Mouse (Mus musculus): ENCODE results near the gene Lmbrd2. TPM values are rescaled to one million over a fixed set of nuclear protein-coding genes. Genes with fewer than 3 reads are reported as not detected.
A peak's percentile ranks its signal among the peaks of the same experiment; 100 is the strongest.

Lmbrd2 gene
- polyA plus RNA-seq (2016; fragmentation: Nextera tagmentation; extraction: Ambion mirVana), result 3.0 and 3.4 TPM in 2 replicates

DNA sequence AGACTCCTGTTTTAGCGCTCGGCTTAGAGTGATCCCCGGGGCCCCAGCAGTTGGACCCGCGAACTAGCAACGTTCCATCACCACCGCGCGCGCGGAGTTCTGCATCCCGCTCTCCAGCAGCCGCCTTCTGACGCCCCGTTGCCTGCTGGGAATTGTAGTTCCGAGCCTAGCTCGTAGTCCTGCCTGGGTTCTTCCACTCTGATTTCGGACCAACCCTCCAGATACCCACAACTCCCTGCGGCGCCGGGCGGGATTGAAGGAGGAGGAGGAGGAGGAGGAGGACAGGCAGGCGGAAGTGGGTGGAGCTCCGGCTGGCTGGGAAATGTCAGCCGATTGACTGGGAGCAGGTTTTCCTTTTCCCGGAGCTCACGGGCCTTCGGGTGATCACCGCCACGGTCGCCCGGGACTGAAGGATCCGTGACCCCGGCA, at the start of gene Lmbrd2:
Gene Lmbrd2 (plus strand): TSS at position 299 of the 429 bp plus-strand sequence.
- peak within 1 kb of the TSS; percentile 91 for H3K4me3 ChIP-seq
- peaks cover 16% of the 10 kb centered on the region for H3K4me1 ChIP-seq
- peak; percentile 99 for ATAC-seq (ENCODE audit: low FRiP score)
- H3K27ac ChIP-seq, result peak within 1 kb of the TSS; percentile 85
- WGBS, result under 1% methylated on average over 34 of the region's 34 CpGs
- peak within 1 kb of the TSS; percentile 82 for H3K9ac ChIP-seq
- H3K27me3 ChIP-seq, result no peaks in the 10 kb centered on the region
- peaks cover 24% of the 10 kb centered on the region for H3K36me3 ChIP-seq
- peak within 1 kb of the TSS; percentile 82 for H3K4me2 ChIP-seq (replicated peaks)
- H3K9me3 ChIP-seq (replicated peaks), result no peaks in the 10 kb centered on the region

GRCm38 (mm10) chr15:9090662-9091061, 49.7 kb upstream of the Lmbrd2 start:
- Histone ChIP-seq H3K4me3 (no peak overlapping the region), H3K9ac (no peak overlapping the region), H3K36me3 (peaks cover 16% of the 10 kb centered on the region), H3K4me2 (replicated peaks) (no peak overlapping the region), H3K27ac (no peak overlapping the region), H3K4me1 (peaks cover 11% of the 10 kb centered on the region), H3K9me3 (replicated peaks) (no peaks in the 10 kb centered on the region), H3K27me3 (no peaks in the 10 kb centered on the region)
- 98% methylated on average over 5 of the region's 5 CpGs for WGBS
- ATAC-seq (ENCODE audit: low FRiP score), result no peak

DNA sequence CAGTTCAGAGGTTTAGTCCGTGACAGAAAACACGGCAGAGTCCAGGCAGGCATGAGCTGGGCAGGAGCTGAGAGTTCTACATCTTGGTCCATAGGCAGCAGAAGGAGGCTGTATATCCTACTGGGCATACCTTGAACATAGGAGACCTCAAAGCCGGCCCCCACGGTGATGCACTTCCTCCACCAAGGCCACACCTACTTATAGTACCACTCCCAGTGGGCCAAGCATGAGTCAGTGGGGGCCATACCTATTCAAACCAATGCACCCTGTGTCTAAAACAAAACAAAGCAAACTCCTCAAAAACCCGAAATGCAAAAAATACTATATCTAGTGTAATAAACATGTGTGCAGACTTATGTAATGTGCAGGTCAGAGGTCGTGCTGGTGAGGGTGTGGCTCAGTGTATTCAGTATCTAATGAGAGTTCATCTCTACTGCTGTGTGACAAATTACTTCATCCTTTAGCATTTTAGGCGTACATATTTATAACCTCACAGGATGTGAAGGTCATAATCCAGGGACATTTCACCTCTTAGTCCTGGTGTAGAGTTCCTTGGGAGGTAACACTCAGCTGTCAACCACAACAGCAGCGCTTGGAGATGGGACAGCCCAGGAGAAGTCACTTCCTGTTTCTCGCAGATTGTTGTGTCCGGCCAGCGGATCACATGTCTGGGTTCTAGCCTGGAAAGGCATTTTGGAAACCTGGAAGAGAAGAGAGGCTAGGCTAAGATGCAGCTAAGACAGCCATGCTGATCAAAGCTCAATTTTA, 46.6 kb upstream of the Lmbrd2 start:
- Histone ChIP-seq H3K9ac (no peak overlapping the region), H3K4me3 (no peak overlapping the region), H3K4me2 (replicated peaks) (peak overlapping the region; percentile 29; the same call in 1 of the 2 replicates), H3K27ac (peak overlapping the region; percentile 30; the same call in 1 of the 2 replicates), H3K36me3 (peaks cover 20% of the 10 kb centered on the region), H3K27me3 (no peaks in the 10 kb centered on the region), H3K9me3 (replicated peaks) (no peaks in the 10 kb centered on the region), H3K4me1 (peaks cover 9% of the 10 kb centered on the region)
- WGBS, result 75% methylated on average over 11 of the region's 11 CpGs
- ATAC-seq (ENCODE audit: low FRiP score), result peak; percentile 41; the same call in 1 of the 2 replicates

- peak; percentile 94 for ATAC-seq (ENCODE audit: low FRiP score)
- no peaks in the 10 kb centered on the region for H3K9me3 ChIP-seq (replicated peaks)
- no peak overlapping the region for H3K4me3 ChIP-seq
- peaks cover 20% of the 10 kb centered on the region for H3K36me3 ChIP-seq
- H3K27me3 ChIP-seq, result no peaks in the 10 kb centered on the region
- H3K9ac ChIP-seq, result no peak overlapping the region
- H3K4me2 ChIP-seq (replicated peaks), result peak overlapping the region; percentile 29
- 18% methylated on average over 13 of the region's 13 CpGs for WGBS
- H3K4me1 ChIP-seq, result peaks cover 9% of the 10 kb centered on the region
- 0 out of 2 replicates have a peak overlapping the region, but pooled peaks have one; percentile 17 for H3K27ac ChIP-seq
These were observed 46.0 kb upstream of the Lmbrd2 start for GRCm38 (mm10) chr15:9094366-9094750.

DNA sequence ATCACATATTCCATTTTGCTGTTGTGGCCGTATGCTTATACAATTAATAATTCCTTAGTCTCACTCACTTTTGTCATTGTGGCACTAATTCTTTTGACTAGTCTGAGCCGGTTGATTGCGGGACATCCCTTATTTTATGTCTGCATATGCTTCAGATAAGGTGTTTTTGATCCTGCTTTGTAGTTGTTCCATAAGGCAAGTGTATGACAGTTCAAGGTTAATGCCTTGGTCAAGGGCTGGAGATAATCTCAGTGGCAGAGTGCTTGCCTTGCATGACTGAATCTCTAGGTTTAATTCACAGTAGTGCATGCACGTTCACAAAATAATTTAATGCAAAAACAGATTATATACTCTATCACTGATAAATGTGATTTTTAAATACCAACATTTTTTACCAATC, 43.5 kb upstream of the Lmbrd2 start:
- ATAC-seq (ENCODE audit: low FRiP score), result no peak
- Histone ChIP-seq H3K27ac (no peak overlapping the region), H3K36me3 (peaks cover 38% of the 10 kb centered on the region), H3K4me1 (peaks cover 9% of the 10 kb centered on the region), H3K4me3 (no peak overlapping the region), H3K9me3 (replicated peaks) (no peaks in the 10 kb centered on the region), H3K27me3 (no peaks in the 10 kb centered on the region), H3K9ac (no peak overlapping the region), H3K4me2 (replicated peaks) (no peak overlapping the region)
- 95% methylated on average over 4 of the region's 4 CpGs for WGBS

GRCm38 (mm10) chr15:9100446-9101077, 39.8 kb upstream of the Lmbrd2 start:
- Histone ChIP-seq H3K27ac (no peak overlapping the region; the same call in 1 of the 2 replicates), H3K4me1 (no peaks in the 10 kb centered on the region), H3K36me3 (peaks cover 41% of the 10 kb centered on the region), H3K9me3 (replicated peaks) (no peaks in the 10 kb centered on the region), H3K9ac (no peak overlapping the region), H3K27me3 (no peaks in the 10 kb centered on the region), H3K4me3 (no peak overlapping the region), H3K4me2 (replicated peaks) (no peak overlapping the region)
- WGBS, result 84% methylated on average over 10 of the region's 10 CpGs
- ATAC-seq (ENCODE audit: low FRiP score), result no peak

DNA sequence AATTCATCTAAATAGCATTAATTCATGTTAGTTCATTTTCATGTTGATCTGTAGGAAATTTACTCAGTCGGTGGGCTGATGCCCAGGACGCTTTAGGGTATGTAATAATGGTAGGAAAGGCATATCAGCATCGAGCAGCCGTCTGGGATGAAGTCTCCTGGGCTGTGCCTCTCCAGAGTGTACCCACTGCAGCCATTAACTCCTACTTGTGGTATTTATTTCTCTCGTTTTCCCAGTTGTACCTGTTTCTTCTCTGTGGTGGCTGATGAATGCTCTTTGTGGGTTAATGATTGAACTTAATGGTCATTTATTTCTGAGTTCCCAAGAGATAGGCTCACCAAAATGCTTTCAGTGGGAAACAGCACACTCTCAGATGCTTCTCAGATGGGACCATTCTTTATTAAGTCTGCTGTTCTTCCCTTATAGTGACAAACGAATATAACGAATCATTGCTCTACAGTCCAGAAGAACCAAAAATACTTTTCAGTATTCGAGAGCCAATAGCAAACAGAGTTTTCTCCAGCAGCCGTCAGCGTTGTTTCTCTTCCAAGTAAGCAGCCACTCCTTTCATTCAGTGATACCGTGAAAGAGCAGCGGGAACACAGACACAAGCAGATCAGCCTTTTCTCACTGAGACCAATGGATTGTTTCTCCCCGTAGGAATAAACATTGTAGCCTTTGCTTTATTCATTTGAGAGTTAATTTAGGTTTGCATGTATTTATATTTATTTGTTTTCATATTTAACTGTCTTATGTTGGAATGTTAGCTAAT, 33.9 kb upstream of the Lmbrd2 start:
- Histone ChIP-seq H3K27ac (no peak overlapping the region), H3K9me3 (replicated peaks) (no peaks in the 10 kb centered on the region), H3K4me1 (no peaks in the 10 kb centered on the region), H3K9ac (no peak overlapping the region), H3K36me3 (peaks cover 41% of the 10 kb centered on the region), H3K4me3 (no peak overlapping the region), H3K4me2 (replicated peaks) (no peak overlapping the region), H3K27me3 (no peaks in the 10 kb centered on the region)
- WGBS, result 86% methylated on average over 13 of the region's 13 CpGs
- ATAC-seq (ENCODE audit: low FRiP score), result no peak

DNA sequence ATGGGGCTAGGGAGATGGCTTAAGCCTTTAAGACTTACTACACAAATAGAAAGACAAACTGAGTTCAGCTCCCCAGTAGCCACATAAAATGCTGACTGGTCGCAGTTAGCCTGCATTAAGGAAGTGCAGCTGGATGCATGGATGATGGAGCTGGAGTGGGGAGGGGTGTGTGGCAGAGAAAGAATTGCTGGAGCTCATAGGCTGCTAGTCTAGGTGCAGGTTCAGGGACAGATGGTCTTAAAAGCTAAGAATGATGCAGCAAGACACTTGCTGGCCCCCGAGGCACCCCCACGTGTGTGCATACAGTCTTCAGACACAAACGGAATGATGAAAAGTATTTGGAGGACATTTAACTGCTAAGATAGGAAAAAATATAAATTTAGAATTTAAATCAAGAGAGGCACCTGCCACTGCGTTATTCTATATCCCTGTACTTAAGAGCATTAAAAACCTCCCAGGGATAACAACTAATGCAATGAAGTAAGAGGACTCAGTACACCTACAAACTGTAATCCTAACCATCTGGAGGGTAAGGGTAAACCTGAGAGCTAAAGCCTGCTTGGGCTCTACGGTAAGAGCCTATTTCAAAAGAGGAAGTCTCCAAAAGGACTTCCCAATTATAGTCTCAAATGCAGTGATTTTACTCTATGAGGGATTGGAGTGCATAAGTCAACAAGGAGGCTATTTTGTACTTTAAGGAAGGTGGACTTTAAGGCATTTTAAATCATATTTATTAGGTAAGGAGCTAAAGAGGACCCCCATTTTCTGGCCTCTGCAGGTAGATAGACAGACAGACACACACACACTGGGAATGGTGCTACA, 29.6 kb upstream of the Lmbrd2 start:
- no peak overlapping the region for H3K27ac ChIP-seq
- H3K4me1 ChIP-seq, result no peaks in the 10 kb centered on the region
- 91% methylated on average over 6 of the region's 6 CpGs for WGBS
- H3K9ac ChIP-seq, result no peak overlapping the region
- no peaks in the 10 kb centered on the region for H3K9me3 ChIP-seq (replicated peaks)
- H3K4me2 ChIP-seq (replicated peaks), result no peak overlapping the region
- H3K36me3 ChIP-seq, result peaks cover 57% of the 10 kb centered on the region
- no peak overlapping the region for H3K4me3 ChIP-seq
- no peak for ATAC-seq (ENCODE audit: low FRiP score)
- no peaks in the 10 kb centered on the region for H3K27me3 ChIP-seq

GRCm38 (mm10) chr15:9111648-9112047, 28.7 kb upstream of the Lmbrd2 start:
- Histone ChIP-seq H3K4me2 (replicated peaks) (no peak overlapping the region), H3K27me3 (no peaks in the 10 kb centered on the region), H3K4me1 (no peaks in the 10 kb centered on the region), H3K27ac (no peak overlapping the region), H3K9me3 (replicated peaks) (no peaks in the 10 kb centered on the region), H3K4me3 (no peak overlapping the region), H3K36me3 (peaks cover 59% of the 10 kb centered on the region), H3K9ac (no peak overlapping the region)
- no peak for ATAC-seq (ENCODE audit: low FRiP score)
- 75% methylated on average over 3 of the region's 3 CpGs for WGBS

GRCm38 (mm10) chr15:9113556-9113955, 26.8 kb upstream of the Lmbrd2 start:
- ATAC-seq (ENCODE audit: low FRiP score), result no peak
- Histone ChIP-seq H3K4me1 (no peaks in the 10 kb centered on the region), H3K27me3 (no peaks in the 10 kb centered on the region), H3K4me3 (no peak overlapping the region), H3K9ac (no peak overlapping the region), H3K27ac (no peak overlapping the region), H3K36me3 (peaks cover 65% of the 10 kb centered on the region), H3K9me3 (replicated peaks) (no peaks in the 10 kb centered on the region), H3K4me2 (replicated peaks) (no peak overlapping the region)
- WGBS, result 84% methylated on average over 9 of the region's 9 CpGs

GRCm38 (mm10) chr15:9114131-9114530, 26.2 kb upstream of the Lmbrd2 start:
- no peaks in the 10 kb centered on the region for H3K27me3 ChIP-seq
- ATAC-seq (ENCODE audit: low FRiP score), result no peak
- WGBS, result 76% methylated on average over 4 of the region's 4 CpGs
- no peaks in the 10 kb centered on the region for H3K9me3 ChIP-seq (replicated peaks)
- no peak overlapping the region for H3K9ac ChIP-seq
- H3K27ac ChIP-seq, result no peak overlapping the region
- H3K4me3 ChIP-seq, result no peak overlapping the region
- peaks cover 71% of the 10 kb centered on the region for H3K36me3 ChIP-seq
- no peak overlapping the region for H3K4me2 ChIP-seq (replicated peaks)
- H3K4me1 ChIP-seq, result no peaks in the 10 kb centered on the region
